Mouse (Mus musculus): ENCODE results near the gene Gm11111. TPM values are rescaled to one million over a fixed set of nuclear protein-coding genes. Genes with fewer than 3 reads are reported as not detected.

Gm11111 gene
- not detected for total RNA-seq (2021)
- long read RNA-seq, experiment 1, result 0 reads
- long read RNA-seq, experiment 2, result 0 reads

GRCm38 (mm10) chr5:98552395-98552794 lies at the start of gene Gm11111:
Gene Gm11111 (plus strand): TSS chr5:98552695.
- no peak for TF ChIP-seq CTCF (IDR thresholded peaks at IDR 0.05)
- intact Hi-C loops (cut with DNase I), result no loop called here

GRCm38 (mm10) chr5:98516214-98516613 lies 36.3 kb upstream of the Gm11111 start:
- Histone ChIP-seq H3K4me3 (no peak overlapping the region), H3K27ac (no peak overlapping the region)
- DNase-seq, result no peak
- intact Hi-C loops (cut with DNase I), result no loop called here
- TF ChIP-seq CTCF (IDR thresholded peaks at IDR 0.05), result no peak

More at GRCm38 (mm10) chr5:98552395-98552794, at the start of gene Gm11111:
- H3K27ac ChIP-seq, result no peak within 1 kb of the TSS
- H3K4me3 ChIP-seq, result no peak within 1 kb of the TSS
- no peak for DNase-seq

- intact Hi-C loops (cut with DNase I), result no loop called here
- H3K4me3 ChIP-seq, result no peak overlapping the region
- no peak overlapping the region for H3K27ac ChIP-seq
- no peak for DNase-seq
- no peak for TF ChIP-seq CTCF (IDR thresholded peaks at IDR 0.05)
Observed at GRCm38 (mm10) chr5:98520118-98520517, 32.4 kb upstream of the Gm11111 start.

DNA sequence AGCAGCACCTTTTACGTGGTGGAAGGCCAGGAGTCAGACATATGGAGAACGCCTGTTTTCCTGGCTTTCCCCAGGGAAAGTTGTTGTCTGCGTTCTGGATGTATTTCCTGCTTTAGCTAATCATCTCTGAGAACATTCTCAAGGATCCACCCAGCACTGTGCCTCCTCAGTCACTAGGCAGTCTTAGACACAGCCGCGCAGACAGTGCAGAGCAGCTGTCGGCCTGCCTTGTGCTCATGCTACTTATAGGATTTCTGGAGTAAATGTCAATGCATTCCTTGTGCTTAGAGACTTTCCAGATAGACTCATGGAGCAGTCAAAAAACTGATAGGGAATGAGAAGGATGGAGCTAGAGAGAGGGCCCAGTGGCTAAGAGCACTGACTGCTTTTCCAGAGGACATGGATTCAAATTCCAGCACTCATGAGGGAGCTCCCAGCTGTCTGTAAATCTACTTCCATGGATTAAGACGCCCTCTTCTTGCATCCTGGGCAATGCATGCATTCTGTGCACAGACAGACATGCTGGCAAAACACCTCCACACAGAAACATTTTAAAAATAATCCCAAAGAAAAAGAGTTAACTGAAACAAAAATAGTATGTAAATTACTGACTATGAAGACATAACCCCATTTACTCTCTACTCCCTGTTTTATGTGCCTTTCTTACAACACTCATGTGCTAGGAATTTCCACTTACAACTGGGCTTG lies 30.1 kb upstream of the Gm11111 start:
- Histone ChIP-seq H3K27ac (no peak overlapping the region), H3K4me3 (no peak overlapping the region)
- intact Hi-C loops (cut with DNase I), result no loop called here
- DNase-seq, result no peak
- TF ChIP-seq CTCF (IDR thresholded peaks at IDR 0.05), result no peak

- TF ChIP-seq CTCF (IDR thresholded peaks at IDR 0.05), result no peak
- Histone ChIP-seq H3K4me3 (no peak overlapping the region), H3K27ac (no peak overlapping the region)
- intact Hi-C loops (cut with DNase I), result no loop called here
- DNase-seq, result no peak
Observed at GRCm38 (mm10) chr5:98523050-98523449, 29.4 kb upstream of the Gm11111 start.

DNA sequence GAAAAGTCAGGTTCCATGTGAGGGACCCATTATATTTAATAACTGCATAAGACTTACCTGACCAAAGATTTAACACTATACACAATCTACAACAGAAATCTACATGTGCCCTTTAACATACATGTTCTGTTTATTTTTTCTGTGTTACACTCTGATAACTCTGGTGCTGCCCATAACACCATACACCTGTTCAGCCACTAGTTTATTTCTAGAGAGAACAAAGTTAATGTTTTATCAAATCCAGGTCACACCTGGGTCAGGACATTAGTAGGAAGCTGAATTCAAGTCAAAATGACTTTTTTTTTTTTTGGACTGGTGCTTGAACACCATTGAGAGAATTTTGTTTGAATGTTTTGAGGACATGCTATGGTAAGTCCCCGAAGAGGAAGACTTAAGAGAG lies 28.7 kb upstream of the Gm11111 start:
- no peak for DNase-seq
- H3K27ac ChIP-seq, result no peak overlapping the region
- TF ChIP-seq CTCF (IDR thresholded peaks at IDR 0.05), result no peak
- H3K4me3 ChIP-seq, result no peak overlapping the region
- intact Hi-C loops (cut with DNase I), result no loop called here

GRCm38 (mm10) chr5:98541333-98541732 lies 11.2 kb upstream of the Gm11111 start:
- H3K4me3 ChIP-seq, result no peak overlapping the region
- no peak; the same call in 1 of the 2 replicates for TF ChIP-seq CTCF (IDR thresholded peaks at IDR 0.05)
- no peak for DNase-seq
- H3K27ac ChIP-seq, result no peak overlapping the region
- intact Hi-C loops (cut with DNase I), result no loop called here

- no peak overlapping the region for H3K4me3 ChIP-seq
- intact Hi-C loops (cut with DNase I), result no loop called here
- H3K27ac ChIP-seq, result no peak overlapping the region
- DNase-seq, result no peak
- TF ChIP-seq CTCF (IDR thresholded peaks at IDR 0.05), result no peak
Observed at GRCm38 (mm10) chr5:98550285-98550684, 2.2 kb upstream of the Gm11111 start.

- H3K27ac ChIP-seq, result no peak overlapping the region
- intact Hi-C loops (cut with DNase I), result no loop called here
- no peak for DNase-seq
- TF ChIP-seq CTCF (IDR thresholded peaks at IDR 0.05), result no peak
- no peak overlapping the region for H3K4me3 ChIP-seq
Observed at GRCm38 (mm10) chr5:98550873-98551272, 1.6 kb upstream of the Gm11111 start.

GRCm38 (mm10) chr5:98552811-98553601 lies 511 bp downstream of the Gm11111 start:
- TF ChIP-seq CTCF (IDR thresholded peaks at IDR 0.05), result no peak
- Histone ChIP-seq H3K4me3 (no peak overlapping the region), H3K27ac (no peak overlapping the region)
- DNase-seq, result no peak
- intact Hi-C loops (cut with DNase I), result no loop called here

GRCm38 (mm10) chr5:98561301-98561700 lies 8.8 kb downstream of the Gm11111 start:
- no peak for TF ChIP-seq CTCF (IDR thresholded peaks at IDR 0.05)
- DNase-seq, result no peak
- no peak overlapping the region for H3K27ac ChIP-seq
- intact Hi-C loops (cut with DNase I), result no loop called here
- no peak overlapping the region for H3K4me3 ChIP-seq

DNA sequence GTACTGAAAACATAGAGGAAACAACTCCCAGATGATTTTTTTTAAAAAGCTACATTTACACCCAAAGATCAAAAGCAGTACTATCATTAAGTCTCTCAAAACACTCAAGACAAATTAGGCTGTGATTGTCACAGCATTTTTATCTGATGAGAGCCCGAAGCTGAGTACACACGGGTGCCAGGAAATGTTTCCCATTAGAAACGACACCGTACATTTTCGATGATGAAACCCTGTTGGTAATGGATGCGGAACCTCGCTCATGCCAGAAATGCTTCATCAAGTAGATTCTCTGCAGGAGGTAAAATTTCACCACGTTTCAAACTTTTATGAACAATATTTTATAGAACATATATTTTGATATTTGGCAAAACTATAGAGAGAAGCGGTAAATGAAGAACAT lies 10.3 kb downstream of the Gm11111 start:
- DNase-seq, result no peak
- intact Hi-C loops (cut with DNase I), result no loop called here
- TF ChIP-seq CTCF (IDR thresholded peaks at IDR 0.05), result no peak

GRCm38 (mm10) chr5:98563801-98564200 lies 11.3 kb downstream of the Gm11111 start:
- no peak for DNase-seq
- no peak overlapping the region for H3K4me3 ChIP-seq
- intact Hi-C loops (cut with DNase I), result no loop called here
- no peak overlapping the region for H3K27ac ChIP-seq
- TF ChIP-seq CTCF (IDR thresholded peaks at IDR 0.05), result no peak

More for the DNA sequence above, 10.3 kb downstream of the Gm11111 start:
- no peak overlapping the region for H3K4me3 ChIP-seq
- no peak overlapping the region for H3K27ac ChIP-seq
